Mouse (Mus musculus) megakaryocyte, embryonic 14.5 days (primary cell): ENCODE measurements at regions not wholly inside any gene's neighbourhood (a gene's known extent, or its start where the extent isn't known, plus 50 kb on each side); places are given as distances from the start of the nearest gene placed in this dataset.

ENCODE experiments used
- H3K27me3 ChIP-seq: replicated peaks from 2 replicates; pipeline ENCODE3; 2012; ENCODE audit warnings: inconsistent platforms
- H3K36me3 ChIP-seq: replicated peaks from 2 replicates; pipeline ENCODE3; 2012; ENCODE audit warnings: low read length, inconsistent platforms, mixed read lengths
- H3K4me1 ChIP-seq: 2 replicates; pipeline ENCODE4 v1.6.1; 2012; ENCODE audit warnings: inconsistent platforms
- H3K4me3 ChIP-seq: replicated peaks from 2 replicates; pipeline ENCODE3; 2012; ENCODE audit warnings: moderate library complexity, mild to moderate bottlenecking, inconsistent platforms
- H3K9me3 ChIP-seq: 2 replicates; pipeline ENCODE4 v1.6.1; 2012; ENCODE audit warnings: inconsistent platforms
- FLI1 ChIP-seq: IDR thresholded peaks from 2 replicates; pipeline ENCODE4 v1.6.1; 2012; ENCODE audit warnings: low read length, inconsistent platforms, mixed read lengths
- GATA1 ChIP-seq: IDR thresholded peaks from 3 replicates; pipeline ENCODE4 v1.6.1; 2012; ENCODE audit warnings: mixed read lengths, low read length, inconsistent platforms, borderline replicate concordance

DNA sequence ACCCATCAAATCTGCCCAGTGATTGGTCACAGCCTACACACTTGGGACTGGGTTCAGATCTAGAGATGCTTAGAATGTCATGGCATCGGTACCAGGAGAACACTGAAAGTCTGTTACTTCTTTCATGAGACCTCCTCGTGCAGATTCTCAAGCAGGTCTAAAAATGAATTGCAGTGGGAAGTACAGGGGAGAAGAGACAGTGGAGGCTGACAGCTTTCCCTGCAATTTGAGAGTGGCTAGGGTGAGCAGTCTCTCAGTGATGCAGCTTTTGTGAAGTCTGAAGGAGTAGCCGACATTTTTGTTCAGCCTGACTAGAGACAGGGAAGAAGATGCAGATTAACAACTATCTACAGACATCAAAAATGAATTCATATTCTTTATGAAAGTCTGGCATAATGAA lies 112.5 kb downstream of the Fam198b start:
- no peak for TF ChIP-seq GATA1
- TF ChIP-seq FLI1: no peak
- Histone ChIP-seq H3K36me3 (peaks cover under 1% of the 10 kb centered on the region), H3K4me1 (peaks cover 53% of the 10 kb centered on the region), H3K27me3 (no peaks in the 10 kb centered on the region), H3K9me3 (0 out of 2 replicates have a peak, but pooled peaks cover under 1% of the 10 kb centered on the region), H3K4me3 (no peak overlapping the region)

DNA sequence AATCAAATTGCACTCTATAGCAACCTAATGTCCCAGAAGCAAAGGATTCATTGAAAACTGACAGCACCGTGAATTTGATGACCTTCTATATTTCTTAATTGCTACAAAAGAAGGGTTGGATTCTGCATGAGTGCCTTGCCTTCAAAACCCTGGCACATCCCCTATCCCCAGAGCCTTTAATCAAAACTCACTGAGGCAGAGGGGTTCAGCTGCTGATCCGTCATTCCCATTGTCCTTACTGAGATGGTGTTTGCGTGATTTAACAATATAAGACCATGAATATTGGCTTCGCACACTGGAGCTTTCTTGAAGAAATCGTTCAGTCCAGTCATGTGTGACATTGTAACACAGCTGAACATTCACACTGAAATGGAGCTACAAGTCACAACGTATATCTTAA lies 118.0 kb downstream of the Fam198b start:
- Histone ChIP-seq H3K4me1 (peaks cover 29% of the 10 kb centered on the region), H3K4me3 (no peak overlapping the region), H3K36me3 (peaks cover 5% of the 10 kb centered on the region), H3K9me3 (peaks cover 3% of the 10 kb centered on the region; the same call in 1 of the 2 replicates), H3K27me3 (no peaks in the 10 kb centered on the region)
- TF ChIP-seq FLI1 (no peak), GATA1 (no peak)

- no peak for TF ChIP-seq GATA1
- TF ChIP-seq FLI1: no peak
- no peaks in the 10 kb centered on the region for H3K27me3 ChIP-seq
Observed at GRCm38 (mm10) chr3:80003300-80004090, 119.2 kb downstream of the Fam198b start.

DNA sequence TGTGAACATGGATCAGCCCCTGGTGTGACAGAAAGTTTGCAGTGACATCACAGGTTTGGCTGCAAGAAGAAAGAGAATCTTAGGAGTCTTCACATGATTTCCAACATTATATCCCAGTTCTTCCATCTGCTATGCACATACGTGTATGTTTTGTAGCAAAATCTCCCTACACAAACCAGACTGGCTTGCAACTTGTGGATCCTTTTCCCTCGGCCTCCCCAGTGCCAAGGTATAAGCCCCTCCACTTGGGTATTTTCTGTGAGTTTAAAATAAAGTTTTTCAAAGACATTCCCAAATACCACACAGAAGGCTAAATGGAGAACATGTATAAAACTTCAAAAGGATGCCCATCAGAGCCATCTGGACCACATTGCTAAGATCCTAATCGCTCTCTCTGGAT lies 120.2 kb downstream of the Fam198b start:
- peaks cover 5% of the 10 kb centered on the region for H3K36me3 ChIP-seq
- peaks cover 45% of the 10 kb centered on the region for H3K4me1 ChIP-seq
- peaks cover 3% of the 10 kb centered on the region; the same call in 1 of the 2 replicates for H3K9me3 ChIP-seq
- no peak overlapping the region for H3K4me3 ChIP-seq
- H3K27me3 ChIP-seq: no peaks in the 10 kb centered on the region
- TF ChIP-seq GATA1 (no peak), FLI1 (no peak)

More at GRCm38 (mm10) chr3:80003300-80004090, 119.2 kb downstream of the Fam198b start:
- Histone ChIP-seq H3K4me3 (no peak overlapping the region), H3K9me3 (peaks cover 3% of the 10 kb centered on the region; the same call in 1 of the 2 replicates), H3K4me1 (peaks cover 36% of the 10 kb centered on the region), H3K36me3 (peaks cover 5% of the 10 kb centered on the region)

- Histone ChIP-seq H3K9me3 (peaks cover 3% of the 10 kb centered on the region; the same call in 1 of the 2 replicates), H3K27me3 (no peaks in the 10 kb centered on the region), H3K4me1 (peaks cover 45% of the 10 kb centered on the region), H3K36me3 (peaks cover 5% of the 10 kb centered on the region), H3K4me3 (no peak overlapping the region)
- no peak for TF ChIP-seq FLI1
- no peak for TF ChIP-seq GATA1
Observed at GRCm38 (mm10) chr3:80004966-80005365, 120.6 kb downstream of the Fam198b start.

DNA sequence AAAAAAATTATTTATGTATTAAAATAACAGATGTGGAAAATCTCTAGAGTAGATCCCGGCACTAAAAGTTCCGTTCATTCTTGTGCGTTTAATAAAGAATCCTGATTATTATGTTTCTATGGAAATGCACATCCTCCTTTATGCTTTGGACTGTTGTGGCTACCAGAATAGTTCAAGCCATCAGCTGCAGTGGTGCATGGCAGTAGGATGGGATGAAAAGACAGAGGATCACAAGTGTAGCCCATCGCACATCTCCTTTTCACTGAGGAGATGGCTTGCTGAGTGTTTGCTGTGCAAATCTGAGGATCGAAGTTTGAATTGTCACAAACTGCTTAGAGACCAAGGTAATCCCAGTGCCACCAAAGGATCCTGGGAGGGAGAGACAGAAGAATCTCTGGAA lies 121.0 kb downstream of the Fam198b start:
- TF ChIP-seq GATA1 (no peak), FLI1 (no peak)
- Histone ChIP-seq H3K27me3 (no peaks in the 10 kb centered on the region), H3K4me1 (peaks cover 45% of the 10 kb centered on the region), H3K4me3 (no peak overlapping the region), H3K36me3 (peaks cover 5% of the 10 kb centered on the region), H3K9me3 (peaks cover 3% of the 10 kb centered on the region; the same call in 1 of the 2 replicates)

DNA sequence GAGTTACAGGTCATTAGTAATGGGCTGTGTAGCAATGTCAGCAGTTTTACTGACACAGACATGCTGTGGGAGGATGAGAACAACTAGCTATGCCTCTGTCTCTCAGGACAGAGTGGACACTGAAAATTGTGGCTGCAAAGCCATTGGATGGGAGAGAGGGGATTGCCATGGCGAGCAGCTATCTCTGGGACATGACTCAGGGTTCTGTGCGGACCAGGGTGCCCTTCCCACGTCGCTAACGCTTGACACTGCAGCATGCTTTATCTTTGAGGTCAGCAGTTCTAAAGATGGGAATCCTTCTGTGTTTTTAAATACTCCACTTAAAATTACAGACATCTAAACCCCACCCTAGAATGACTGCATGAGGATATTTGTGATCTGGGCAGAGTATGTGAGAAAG lies 121.9 kb downstream of the Fam198b start:
- Histone ChIP-seq H3K4me1 (peaks cover 45% of the 10 kb centered on the region), H3K36me3 (peaks cover 5% of the 10 kb centered on the region), H3K27me3 (no peaks in the 10 kb centered on the region), H3K4me3 (peak overlapping the region; percentile 69), H3K9me3 (peaks cover 3% of the 10 kb centered on the region; the same call in 1 of the 2 replicates)
- TF ChIP-seq GATA1: no peak
- TF ChIP-seq FLI1: no peak

DNA sequence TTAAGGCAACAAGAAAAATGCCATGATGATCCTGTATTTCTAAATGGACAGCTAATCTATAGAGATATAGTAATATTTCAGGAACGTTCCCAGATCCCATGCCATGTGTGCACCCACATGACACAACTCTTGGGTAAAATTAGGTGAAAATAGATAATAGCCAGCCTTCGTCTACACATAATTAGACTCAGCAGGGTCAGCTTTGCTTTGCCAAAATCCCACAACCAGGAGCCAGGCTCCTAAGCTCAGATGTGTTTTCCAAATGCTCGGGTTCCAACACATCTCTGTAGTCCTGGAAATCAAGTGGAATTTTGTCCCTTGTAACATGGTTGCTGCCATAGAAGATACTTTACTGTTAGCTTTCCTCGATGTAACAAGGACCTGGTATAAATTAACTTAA lies 122.7 kb downstream of the Fam198b start:
- Histone ChIP-seq H3K4me1 (peaks cover 45% of the 10 kb centered on the region), H3K36me3 (peaks cover 2% of the 10 kb centered on the region), H3K27me3 (no peaks in the 10 kb centered on the region), H3K9me3 (peaks cover under 1% of the 10 kb centered on the region; the same call in 1 of the 2 replicates), H3K4me3 (no peak overlapping the region)
- TF ChIP-seq FLI1: no peak
- no peak for TF ChIP-seq GATA1

- Histone ChIP-seq H3K27me3 (no peaks in the 10 kb centered on the region), H3K36me3 (no peaks in the 10 kb centered on the region), H3K9me3 (no peaks in the 10 kb centered on the region), H3K4me1 (peaks cover 43% of the 10 kb centered on the region), H3K4me3 (no peak overlapping the region)
- TF ChIP-seq GATA1: no peak
- no peak for TF ChIP-seq FLI1
Observed at GRCm38 (mm10) chr3:80009275-80009674, 124.9 kb downstream of the Fam198b start.

- peaks cover 3% of the 10 kb centered on the region for H3K27me3 ChIP-seq
Observed at GRCm38 (mm10) chr3:80025795-80026194, 141.5 kb downstream of the Fam198b start.

More at GRCm38 (mm10) chr3:80025795-80026194, 141.5 kb downstream of the Fam198b start:
- TF ChIP-seq GATA1 (no peak), FLI1 (no peak)
- Histone ChIP-seq H3K4me1 (peaks cover 4% of the 10 kb centered on the region), H3K4me3 (no peak overlapping the region), H3K9me3 (no peaks in the 10 kb centered on the region), H3K36me3 (no peaks in the 10 kb centered on the region)
